Mouse (Mus musculus) erythroid progenitor cell, adult 5-6 weeks (primary cell): ENCODE measurements around the gene Taf1c. TPM values are rescaled to one million over a fixed set of nuclear protein-coding genes. Genes with fewer than 3 reads are reported as not detected.
A peak's percentile ranks its signal among the peaks of the same experiment; 100 is the strongest.

ENCODE experiments used
- ATAC-seq: replicated peaks from 2 replicates; pipeline ENCODE4 v1.8.0; 2016; ENCODE audit warnings: moderate number of reproducible peaks, mild to moderate bottlenecking, moderate TSS enrichment, inconsistent platforms; ENCODE audit not compliant: poor library complexity, low FRiP score, severe bottlenecking
- total RNA-seq, 2 experiments: library from RNA; stranded (forward) in 1 of 2; stranded (reverse) in 1 of 2; fragments of 150-400 nt in 1 of 2; fragments of 186-747, 209-891 nt in 1 of 2; gene quantifications; 2 replicates each; pipeline versions ENCODE4 v1.2.3 to v1.2.4; 2015 to 2017; ENCODE audit warnings: low replicate concordance in 2 of 2

Gene Taf1c
- total RNA-seq (2015; ENCODE audit: low replicate concordance) = 2.5 and 4.3 TPM in 2 replicates
- 2.4 and 3.0 TPM in 2 replicates for total RNA-seq (2017; ENCODE audit: low replicate concordance)

- ATAC-seq = peak; percentile 92
Measured at GRCm38 (mm10) chr8:119604996-119605395, at the start of gene Taf1c. Gene Taf1c, minus strand, starts transcription at chr8:119605222.

- no peak for ATAC-seq
Measured at GRCm38 (mm10) chr8:119651324-119651723, 46.3 kb upstream of the Taf1c start.

- ATAC-seq = no peak
Measured at GRCm38 (mm10) chr8:119646846-119647245, 41.8 kb upstream of the Taf1c start.

- no peak for ATAC-seq
Measured at GRCm38 (mm10) chr8:119646197-119646596, 41.2 kb upstream of the Taf1c start.

GRCm38 (mm10) chr8:119644981-119645597, 40.1 kb upstream of the Taf1c start:
- ATAC-seq = no peak

GRCm38 (mm10) chr8:119644429-119644960, 39.5 kb upstream of the Taf1c start:
- ATAC-seq = no peak

GRCm38 (mm10) chr8:119642960-119643359, 37.9 kb upstream of the Taf1c start:
- no peak for ATAC-seq

GRCm38 (mm10) chr8:119641058-119641457, 36.0 kb upstream of the Taf1c start:
- ATAC-seq = no peak

- ATAC-seq = no peak
Measured at GRCm38 (mm10) chr8:119639798-119640197, 34.8 kb upstream of the Taf1c start.

GRCm38 (mm10) chr8:119638261-119638660, 33.2 kb upstream of the Taf1c start:
- no peak for ATAC-seq

- ATAC-seq = no peak
Measured at GRCm38 (mm10) chr8:119637381-119637780, 32.4 kb upstream of the Taf1c start.

GRCm38 (mm10) chr8:119636766-119637165, 31.7 kb upstream of the Taf1c start:
- no peak for ATAC-seq

- no peak for ATAC-seq
Measured at GRCm38 (mm10) chr8:119635958-119636357, 30.9 kb upstream of the Taf1c start.

- ATAC-seq = no peak
Measured at GRCm38 (mm10) chr8:119635378-119635777, 30.4 kb upstream of the Taf1c start, which contains the start of gene Kcng4. Gene Kcng4, minus strand, starts transcription at chr8:119635680.

- no peak for ATAC-seq
Measured at GRCm38 (mm10) chr8:119634616-119635336, 29.8 kb upstream of the Taf1c start.

GRCm38 (mm10) chr8:119632909-119633308, 27.9 kb upstream of the Taf1c start:
- ATAC-seq = no peak

- ATAC-seq = no peak
Measured at GRCm38 (mm10) chr8:119632246-119632645, 27.2 kb upstream of the Taf1c start.

GRCm38 (mm10) chr8:119630841-119631240, 25.8 kb upstream of the Taf1c start:
- no peak for ATAC-seq

- ATAC-seq = no peak
Measured at GRCm38 (mm10) chr8:119627613-119628359, 22.8 kb upstream of the Taf1c start.

- ATAC-seq = no peak
Measured at GRCm38 (mm10) chr8:119627199-119627598, 22.2 kb upstream of the Taf1c start.
